Comparison of ENCODE assay signal across 8 mouse cellular contexts in genomic region chr4:156076911-156077382, GRCm38 (mm10). TPM values are rescaled to one million over a fixed set of nuclear protein-coding genes. Genes with fewer than 3 reads are reported as not detected.
DNase-seq lines count a peak whose midpoint lies in the region; ATAC-seq and TF ChIP-seq lines count a peak whose summit lies in the region.

No protein-coding gene starts in this region.

- no peak for ATAC-seq in forebrain, embryonic 13.5 days
- no peak for ATAC-seq in liver, embryonic 13.5 days (ENCODE audit: low read depth)
- peak; percentile 57 for ATAC-seq in stomach, postnatal 0 days (ENCODE audit: low FRiP score, low TSS enrichment)

- no peak overlapping the region for H3K27ac ChIP-seq in liver, adult 2 months (replicated peaks; ENCODE audit: insufficient read depth, low read depth, low read length)
- no peak overlapping the region for H3K27ac ChIP-seq in forebrain, embryonic 13.5 days
- H3K27ac ChIP-seq in liver, embryonic 13.5 days: no peak overlapping the region; the same call in 1 of the 2 replicates
- H3K27ac ChIP-seq in stomach, postnatal 0 days (replicated peaks): peak overlapping the region; percentile 96

- no peaks in the 10 kb centered on the region for H3K79me2 ChIP-seq in liver, adult 2 months (ENCODE audit: control insufficient read depth, insufficient read depth, low read length)

- H3K4me3 ChIP-seq in liver, adult 2 months (ENCODE audit: insufficient read depth, low read depth, low read length): no peak overlapping the region
- H3K4me3 ChIP-seq in forebrain, embryonic 13.5 days: peak overlapping the region; percentile 40; the same call in 1 of the 2 replicates
- H3K4me3 ChIP-seq in liver, embryonic 13.5 days (replicated peaks): peak overlapping the region; percentile 52; the same call in 1 of the 2 replicates
- H3K4me3 ChIP-seq in stomach, postnatal 0 days (ENCODE audit: low read depth, low read length): peak overlapping the region; percentile 40

- no peaks in the 10 kb centered on the region for H3K9me3 ChIP-seq in forebrain, embryonic 13.5 days (replicated peaks)
- H3K9me3 ChIP-seq in liver, embryonic 13.5 days (replicated peaks): no peaks in the 10 kb centered on the region
- H3K9me3 ChIP-seq in stomach, postnatal 0 days (ENCODE audit: control insufficient read depth, low read length): no peaks in the 10 kb centered on the region

- peak overlapping the region; percentile 68; the same call in 1 of the 2 replicates for H3K9ac ChIP-seq in liver, adult 2 months (ENCODE audit: low read depth, low read length)
- H3K9ac ChIP-seq in forebrain, embryonic 13.5 days: no peak overlapping the region
- H3K9ac ChIP-seq in liver, embryonic 13.5 days: peak overlapping the region; percentile 54; the same call in 1 of the 2 replicates
- peak overlapping the region; percentile 66; the same call in 1 of the 2 replicates for H3K9ac ChIP-seq in stomach, postnatal 0 days (ENCODE audit: low read length)

- no peaks in the 10 kb centered on the region for H3K4me1 ChIP-seq in liver, adult 2 months (ENCODE audit: control insufficient read depth, insufficient read depth, low read length)
- H3K4me1 ChIP-seq in forebrain, embryonic 13.5 days: peaks cover 15% of the 10 kb centered on the region
- peaks cover 14% of the 10 kb centered on the region for H3K4me1 ChIP-seq in liver, embryonic 13.5 days (replicated peaks)
- peaks cover 7% of the 10 kb centered on the region; the same call in 1 of the 2 replicates for H3K4me1 ChIP-seq in stomach, postnatal 0 days (replicated peaks; ENCODE audit: control insufficient read depth, insufficient read depth)

- H3K27me3 ChIP-seq in liver, adult 2 months (ENCODE audit: control insufficient read depth, insufficient read depth, low read length): no peaks in the 10 kb centered on the region
- peaks cover 27% of the 10 kb centered on the region for H3K27me3 ChIP-seq in forebrain, embryonic 13.5 days
- H3K27me3 ChIP-seq in liver, embryonic 13.5 days: peaks cover 26% of the 10 kb centered on the region
- H3K27me3 ChIP-seq in stomach, postnatal 0 days (ENCODE audit: control insufficient read depth, insufficient read depth, low read length): no peaks in the 10 kb centered on the region

- H3K4me2 ChIP-seq in forebrain, embryonic 13.5 days: peak overlapping the region; percentile 73
- peak overlapping the region; percentile 73 for H3K4me2 ChIP-seq in liver, embryonic 13.5 days
- peak overlapping the region; percentile 69 for H3K4me2 ChIP-seq in stomach, postnatal 0 days (replicated peaks; ENCODE audit: low read depth)

- TF ChIP-seq CTCF in liver, adult 2 months (IDR thresholded peaks at IDR 0.05; ENCODE audit: low read depth, low read length): no peak
- peak; percentile 58 for TF ChIP-seq CTCF in stomach, postnatal 0 days (IDR thresholded peaks at IDR 0.05; ENCODE audit: low read depth)

- no peaks in the 10 kb centered on the region for H3K36me3 ChIP-seq in liver, adult 2 months (ENCODE audit: control insufficient read depth, insufficient read depth, low read length)
- H3K36me3 ChIP-seq in forebrain, embryonic 13.5 days (ENCODE audit: poor library complexity, severe bottlenecking): no peaks in the 10 kb centered on the region
- H3K36me3 ChIP-seq in liver, embryonic 13.5 days: no peaks in the 10 kb centered on the region
- H3K36me3 ChIP-seq in stomach, postnatal 0 days (ENCODE audit: control insufficient read depth, insufficient read depth, low read length): no peaks in the 10 kb centered on the region

- DNase-seq in liver, adult 2 months (ENCODE audit: extremely low read depth, low read depth, low spot score): no peak
- DNase-seq in liver: no peak
- DNase-seq in liver, embryonic 13.5 days: no peak
- DNase-seq in stomach, postnatal 0 days (ENCODE audit: low spot score): peak; percentile 55
- DNase-seq in layer of hippocampus, adult 11-12 months (ENCODE audit: low spot score): no peak
- no peak for DNase-seq in cerebellum, adult 9-10 months
- DNase-seq in adrenal gland, postnatal 25 days: no peak

- no peak for TF ChIP-seq POLR2A in liver, adult 2 months (IDR thresholded peaks at IDR 0.05; ENCODE audit: extremely low read depth, insufficient read depth, low read length)

- no peak for TF ChIP-seq EP300 in stomach, postnatal 0 days (optimal IDR thresholded peaks at IDR 0.05)

- WGBS in liver, adult 2 months: 48% methylated on average over 8 of the region's 8 CpGs
- WGBS in forebrain, embryonic 13.5 days: 5% methylated on average over 8 of the region's 8 CpGs
- WGBS in liver, embryonic 13.5 days (ENCODE audit: insufficient replicate concordance): 16% methylated on average over 8 of the region's 8 CpGs
- WGBS in stomach, postnatal 0 days: 9% methylated on average over 8 of the region's 8 CpGs

RNA-seq across cellular contexts. Expression of gene Ttll10, which starts 17.7 kb away (rescaled TPM):
- total RNA-seq in liver, adult 2 months (2014; rRNA removed): 0.37 TPM in 1 of 2 replicates, not detected in the other
- 0.11 and 0.12 TPM in 2 replicates for polyA plus RNA-seq in liver, adult 2 months (2012; rRNA removed)
- polyA plus RNA-seq in forebrain, embryonic 13.5 days (2015; fragmentation: Nextera tagmentation; extraction: Ambion mirVana): not detected in 2 replicates
- 0.12 and 0.20 TPM in 2 replicates for polyA plus RNA-seq in liver, embryonic 13.5 days (2015; fragmentation: Nextera tagmentation; extraction: Ambion mirVana)
- 2.7 TPM in 2 replicates for polyA plus RNA-seq in stomach, postnatal 0 days (2015; fragmentation: Nextera tagmentation; extraction: Ambion mirVana)
- total RNA-seq in adrenal gland, postnatal 25 days (2021): 0.61 TPM in 1 of 2 replicates, not detected in the other

RNA-seq across cellular contexts. Expression of gene 9430015G10Rik, which starts 32.8 kb away (rescaled TPM):
- total RNA-seq in liver, adult 2 months (2014; rRNA removed): 3.8 and 4.5 TPM in 2 replicates
- 3.7 and 9.1 TPM in 2 replicates for polyA plus RNA-seq in liver, adult 2 months (2012; rRNA removed)
- 46.2 and 50.3 TPM in 2 replicates for polyA plus RNA-seq in forebrain, embryonic 13.5 days (2015; fragmentation: Nextera tagmentation; extraction: Ambion mirVana)
- polyA plus RNA-seq in liver, embryonic 13.5 days (2015; fragmentation: Nextera tagmentation; extraction: Ambion mirVana): 11.8 and 13.8 TPM in 2 replicates
- 4.9 and 5.4 TPM in 2 replicates for polyA plus RNA-seq in stomach, postnatal 0 days (2015; fragmentation: Nextera tagmentation; extraction: Ambion mirVana)
- total RNA-seq in adrenal gland, postnatal 25 days (2021): 13.5 and 16.7 TPM in 2 replicates

RNA-seq across cellular contexts. Expression of gene Tnfrsf18, which starts 51.0 kb away (rescaled TPM):
- total RNA-seq in liver, adult 2 months (2014; rRNA removed): 0.94 TPM in 1 of 2 replicates, not detected in the other
- 0.41 and 0.81 TPM in 2 replicates for polyA plus RNA-seq in liver, adult 2 months (2012; rRNA removed)
- 0.83 and 0.98 TPM in 2 replicates for polyA plus RNA-seq in forebrain, embryonic 13.5 days (2015; fragmentation: Nextera tagmentation; extraction: Ambion mirVana)
- polyA plus RNA-seq in liver, embryonic 13.5 days (2015; fragmentation: Nextera tagmentation; extraction: Ambion mirVana): 0.60 and 0.65 TPM in 2 replicates
- 2.2 and 3.3 TPM in 2 replicates for polyA plus RNA-seq in stomach, postnatal 0 days (2015; fragmentation: Nextera tagmentation; extraction: Ambion mirVana)
- total RNA-seq in adrenal gland, postnatal 25 days (2021): not detected in 2 replicates

RNA-seq across cellular contexts. Expression of gene Rnf223, which starts 53.4 kb away (rescaled TPM):
- total RNA-seq in liver, adult 2 months (2014; rRNA removed): not detected in 2 replicates
- polyA plus RNA-seq in liver, adult 2 months (2012; rRNA removed): 0.17 TPM in 1 of 2 replicates, not detected in the other
- 0.81 and 0.87 TPM in 2 replicates for polyA plus RNA-seq in forebrain, embryonic 13.5 days (2015; fragmentation: Nextera tagmentation; extraction: Ambion mirVana)
- polyA plus RNA-seq in liver, embryonic 13.5 days (2015; fragmentation: Nextera tagmentation; extraction: Ambion mirVana): 0.05 and 0.06 TPM in 2 replicates
- polyA plus RNA-seq in stomach, postnatal 0 days (2015; fragmentation: Nextera tagmentation; extraction: Ambion mirVana): 7.6 and 7.7 TPM in 2 replicates
- total RNA-seq in adrenal gland, postnatal 25 days (2021): 0.18 TPM in 1 of 2 replicates, not detected in the other
